Mouse (Mus musculus) liver, embryonic 14.5 days (tissue): Measurements from ENCODE around the gene Pnldc1.

Experiments
- CTCF ChIP-seq: IDR thresholded peaks from 2 replicates; pipeline ENCODE4 v1.5.1; 2016; ENCODE audit warnings: antibody characterized with exemption, low read depth, control low read depth
- EP300 ChIP-seq: IDR thresholded peaks from 2 replicates; pipeline ENCODE4 v1.6.1; 2016; ENCODE audit warnings: antibody characterized with exemption, low read depth

DNA sequence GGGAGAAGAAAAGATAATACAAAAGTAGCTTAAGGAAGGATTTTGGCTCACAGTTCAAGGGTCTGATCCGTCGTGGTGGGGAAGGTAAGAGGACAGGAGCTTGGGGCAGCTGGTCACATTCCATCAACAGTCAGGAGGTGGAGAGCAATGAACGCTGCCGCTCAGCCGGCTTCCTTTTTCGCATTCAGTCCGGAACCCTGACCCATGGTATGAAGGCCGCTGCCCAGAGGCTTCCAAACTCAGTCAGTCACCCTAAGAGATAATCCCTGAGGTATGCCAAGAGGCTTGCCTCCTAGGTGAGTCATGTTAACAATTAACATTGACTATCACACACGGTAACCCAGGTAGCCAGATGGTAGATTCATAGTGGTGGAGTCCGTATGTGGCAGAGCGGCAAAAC is 55.6 kb downstream of the Pnldc1 start:
- no peak for TF ChIP-seq CTCF
- TF ChIP-seq EP300: no peak
